Mouse (Mus musculus): ENCODE data around the gene Acap2. TPM values are rescaled to one million over a fixed set of nuclear protein-coding genes. Genes with fewer than 3 reads are reported as not detected.

Acap2 gene
- polyA plus RNA-seq, 1 experiment = 1.0 TPM

DNA sequence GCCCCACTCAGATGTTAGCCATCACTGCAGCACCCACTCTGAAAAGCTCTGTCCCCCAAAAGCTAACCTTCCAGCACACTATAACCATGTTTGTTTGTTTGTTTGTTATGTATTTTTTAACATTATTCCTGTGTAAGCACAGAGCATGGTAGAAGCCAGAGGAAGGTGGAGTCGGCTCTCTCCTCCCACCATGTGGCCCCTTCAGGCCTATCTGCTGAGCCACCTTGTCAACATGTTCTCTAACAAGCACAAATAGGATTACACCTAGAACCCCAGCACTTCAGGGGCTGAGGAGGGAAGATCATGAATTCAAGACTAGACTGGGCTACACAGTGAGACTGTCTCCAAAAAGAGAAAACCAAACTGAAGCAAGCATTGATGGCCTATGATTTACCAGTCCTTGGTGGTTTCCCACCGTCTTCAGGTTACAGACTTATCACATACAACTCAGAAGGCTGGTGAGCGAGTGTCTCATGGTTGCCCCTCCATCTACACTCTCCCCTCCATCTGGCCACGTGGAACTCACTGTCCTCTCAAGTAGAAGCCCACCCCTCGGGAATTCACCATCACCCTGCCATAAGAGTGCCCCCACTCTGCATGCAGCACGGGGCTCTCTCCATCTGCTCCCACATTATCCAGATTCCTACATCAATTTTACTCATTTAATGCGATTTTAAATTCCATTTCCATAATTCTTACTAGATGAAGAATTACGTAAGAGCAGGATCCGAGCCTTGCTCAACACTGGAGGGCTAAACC is 26.0 kb downstream of the Acap2 start:
- no peak overlapping the region for H3K4me3 ChIP-seq (replicated peaks)
- TF ChIP-seq FLI1 (IDR thresholded peaks at IDR 0.05; ENCODE audit: low read length) = no peak
- no peak for TF ChIP-seq GATA1 (IDR thresholded peaks at IDR 0.05; ENCODE audit: borderline replicate concordance, low read length)
- H3K4me1 ChIP-seq = peaks cover 39% of the 10 kb centered on the region
- H3K36me3 ChIP-seq (replicated peaks; ENCODE audit: low read length) = peaks cover 6% of the 10 kb centered on the region
- H3K27me3 ChIP-seq (replicated peaks) = no peaks in the 10 kb centered on the region
- H3K9me3 ChIP-seq = peaks cover 5% of the 10 kb centered on the region; the same call in 1 of the 2 replicates

DNA sequence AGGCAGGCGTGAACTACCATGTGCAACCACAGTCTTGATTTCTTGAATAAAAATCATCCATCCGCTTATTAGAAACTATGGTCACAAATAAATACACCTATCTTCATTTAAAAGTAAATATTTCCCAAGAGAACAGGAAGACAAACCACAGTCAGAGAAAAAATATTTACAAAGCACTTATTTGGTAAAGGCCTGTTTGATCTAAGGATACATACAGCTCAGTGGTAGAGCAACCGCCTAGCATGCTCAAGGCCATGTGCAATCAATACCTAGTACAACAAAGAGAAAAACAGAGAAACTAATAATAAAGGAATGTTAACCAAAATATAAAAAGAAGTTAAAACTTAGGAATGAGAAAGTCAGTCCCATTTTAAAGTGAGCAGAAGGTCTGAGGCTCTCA is 28.8 kb downstream of the Acap2 start:
- Histone ChIP-seq H3K4me3 (replicated peaks) (no peak overlapping the region), H3K36me3 (replicated peaks; ENCODE audit: low read length) (peaks cover 6% of the 10 kb centered on the region), H3K27me3 (replicated peaks) (no peaks in the 10 kb centered on the region), H3K4me1 (peaks cover 44% of the 10 kb centered on the region), H3K9me3 (peaks cover 6% of the 10 kb centered on the region; the same call in 1 of the 2 replicates)
- TF ChIP-seq FLI1 (IDR thresholded peaks at IDR 0.05; ENCODE audit: low read length) (no peak), GATA1 (IDR thresholded peaks at IDR 0.05; ENCODE audit: borderline replicate concordance, low read length) (no peak)

DNA sequence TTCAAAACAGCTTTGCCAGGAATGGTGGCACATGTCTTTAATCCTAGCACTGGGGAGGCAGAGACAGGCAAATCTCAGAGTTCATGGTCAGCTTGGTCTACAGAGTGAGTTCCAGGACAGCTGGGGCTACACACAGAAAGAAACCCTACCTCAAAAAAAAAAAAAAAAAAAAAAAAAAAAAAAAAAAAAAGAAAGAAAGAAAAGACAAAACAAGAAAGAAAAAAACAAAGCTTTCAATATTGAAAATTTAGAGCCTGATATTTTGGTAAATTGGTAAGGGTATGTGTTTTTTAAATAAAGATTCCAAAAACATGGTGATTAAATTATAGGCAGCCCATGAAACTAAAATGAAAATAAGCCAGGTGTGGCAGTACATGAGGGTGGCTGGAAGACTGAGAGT is 29.6 kb downstream of the Acap2 start:
- Histone ChIP-seq H3K4me3 (replicated peaks) (no peak overlapping the region), H3K9me3 (peaks cover 6% of the 10 kb centered on the region; the same call in 1 of the 2 replicates), H3K27me3 (replicated peaks) (no peaks in the 10 kb centered on the region), H3K4me1 (peaks cover 49% of the 10 kb centered on the region), H3K36me3 (replicated peaks; ENCODE audit: low read length) (peaks cover 6% of the 10 kb centered on the region)
- no peak for TF ChIP-seq GATA1 (IDR thresholded peaks at IDR 0.05; ENCODE audit: borderline replicate concordance, low read length)
- no peak for TF ChIP-seq FLI1 (IDR thresholded peaks at IDR 0.05; ENCODE audit: low read length)

DNA sequence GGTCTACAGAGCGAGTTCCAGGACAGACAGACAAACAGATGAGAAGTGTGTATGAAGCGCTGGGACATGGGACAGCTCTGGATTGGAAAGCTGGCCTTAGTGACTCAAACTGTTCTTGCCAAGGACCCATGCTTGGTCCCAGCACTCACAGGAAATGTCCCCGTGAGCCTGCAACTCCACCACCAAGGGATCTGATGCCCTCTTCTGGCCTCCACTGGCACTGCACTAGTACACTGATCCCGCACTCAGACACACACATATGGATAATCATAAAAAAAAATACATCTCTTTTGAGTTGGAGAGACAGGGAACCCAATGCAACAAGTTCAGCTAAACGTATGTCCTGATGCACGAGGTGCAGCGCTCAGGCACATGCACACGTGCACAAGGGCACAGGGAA is 30.7 kb downstream of the Acap2 start:
- peaks cover 6% of the 10 kb centered on the region for H3K36me3 ChIP-seq (replicated peaks; ENCODE audit: low read length)
- no peaks in the 10 kb centered on the region for H3K27me3 ChIP-seq (replicated peaks)
- TF ChIP-seq GATA1 (IDR thresholded peaks at IDR 0.05; ENCODE audit: borderline replicate concordance, low read length) (no peak), FLI1 (IDR thresholded peaks at IDR 0.05; ENCODE audit: low read length) (no peak)
- no peak overlapping the region for H3K4me3 ChIP-seq (replicated peaks)
- peaks cover 6% of the 10 kb centered on the region; the same call in 1 of the 2 replicates for H3K9me3 ChIP-seq
- peaks cover 55% of the 10 kb centered on the region for H3K4me1 ChIP-seq

DNA sequence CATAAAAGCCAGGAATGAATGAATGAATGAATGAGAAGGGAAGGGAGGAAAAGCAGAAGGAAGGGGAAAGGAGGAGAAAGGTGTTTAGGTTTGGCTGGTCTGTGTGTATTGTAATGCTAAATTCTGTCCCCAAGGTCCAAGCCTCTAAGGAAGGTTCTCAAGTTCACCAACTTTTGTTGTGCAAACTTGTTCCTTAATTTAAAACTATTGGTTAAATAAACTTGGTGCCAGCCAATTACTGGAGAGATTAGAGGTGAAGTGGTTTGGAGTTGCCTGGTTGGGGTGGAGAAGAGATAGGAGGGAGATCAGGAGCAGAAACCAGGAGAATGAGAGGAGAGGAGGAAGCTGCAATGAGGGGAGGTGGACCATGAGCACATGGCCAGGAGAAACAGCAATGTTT is 31.4 kb downstream of the Acap2 start:
- Histone ChIP-seq H3K4me3 (replicated peaks) (no peak overlapping the region), H3K36me3 (replicated peaks; ENCODE audit: low read length) (peaks cover 6% of the 10 kb centered on the region), H3K4me1 (peaks cover 51% of the 10 kb centered on the region), H3K27me3 (replicated peaks) (no peaks in the 10 kb centered on the region), H3K9me3 (peaks cover 6% of the 10 kb centered on the region; the same call in 1 of the 2 replicates)
- TF ChIP-seq GATA1 (IDR thresholded peaks at IDR 0.05; ENCODE audit: borderline replicate concordance, low read length) = no peak
- no peak for TF ChIP-seq FLI1 (IDR thresholded peaks at IDR 0.05; ENCODE audit: low read length)

DNA sequence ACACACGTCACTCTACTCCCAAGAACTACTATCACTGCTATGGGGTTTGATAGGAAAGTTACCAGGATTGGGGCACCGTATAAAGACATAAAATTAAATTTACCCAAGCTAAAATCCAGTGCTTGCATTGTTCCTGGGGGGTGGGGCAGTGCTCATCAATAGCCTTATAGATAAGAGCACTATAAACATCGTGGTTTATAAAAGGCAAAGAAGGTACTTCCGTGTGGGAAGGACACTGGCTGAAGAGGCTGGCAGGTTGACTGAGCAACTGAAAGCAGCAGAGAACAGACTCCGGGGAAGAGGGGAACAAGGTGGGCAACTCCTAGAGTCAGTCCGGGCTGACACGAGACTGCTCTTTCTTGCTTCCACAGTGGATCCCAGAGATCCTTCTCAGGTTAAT is 33.1 kb downstream of the Acap2 start:
- Histone ChIP-seq H3K27me3 (replicated peaks) (no peaks in the 10 kb centered on the region), H3K4me3 (replicated peaks) (no peak overlapping the region), H3K36me3 (replicated peaks; ENCODE audit: low read length) (peaks cover 12% of the 10 kb centered on the region), H3K4me1 (peaks cover 51% of the 10 kb centered on the region), H3K9me3 (peaks cover 8% of the 10 kb centered on the region)
- no peak for TF ChIP-seq GATA1 (IDR thresholded peaks at IDR 0.05; ENCODE audit: borderline replicate concordance, low read length)
- TF ChIP-seq FLI1 (IDR thresholded peaks at IDR 0.05; ENCODE audit: low read length) = no peak

DNA sequence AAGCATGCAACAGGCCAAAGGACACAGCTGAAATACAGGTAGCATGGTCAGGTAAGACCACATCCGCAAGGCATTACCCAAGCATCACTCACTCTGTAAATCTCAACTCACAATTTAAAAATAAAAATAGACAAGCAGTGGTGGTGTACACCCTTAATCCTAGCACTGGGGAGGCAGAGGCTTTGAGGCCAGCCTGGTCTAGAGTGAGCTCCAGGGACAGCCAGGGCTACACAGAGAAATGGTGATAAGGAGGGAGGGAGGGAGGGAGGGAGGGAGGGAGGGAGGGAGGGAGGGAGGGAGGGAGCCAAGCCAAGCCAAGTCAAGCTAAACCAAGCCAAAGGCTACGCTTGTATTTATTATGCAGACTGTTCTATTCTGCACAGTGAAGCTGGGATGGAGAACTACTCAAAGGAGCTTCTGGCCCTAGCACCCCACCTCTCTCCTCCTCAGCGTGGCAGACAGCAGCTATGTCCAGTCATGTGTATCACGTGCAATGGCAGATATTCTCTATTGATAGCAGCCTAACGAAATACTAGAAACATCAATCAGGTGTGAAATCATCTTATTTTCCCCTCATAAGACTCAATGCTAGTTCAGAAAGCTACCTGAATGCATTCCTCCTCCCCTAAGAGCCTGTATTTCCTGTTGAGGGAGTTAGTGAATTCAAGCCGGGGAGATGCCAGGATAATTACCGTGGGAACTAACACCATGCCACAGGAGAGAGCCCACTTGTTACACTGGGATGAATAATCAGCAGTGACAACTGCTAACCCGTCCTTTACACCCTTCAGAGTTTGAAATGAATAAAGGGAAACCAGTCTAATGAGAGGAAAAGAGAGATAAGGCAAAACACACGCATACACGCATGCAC is 33.8 kb downstream of the Acap2 start:
- H3K27me3 ChIP-seq (replicated peaks) = no peaks in the 10 kb centered on the region
- H3K9me3 ChIP-seq = peaks cover 11% of the 10 kb centered on the region
- H3K4me3 ChIP-seq (replicated peaks) = no peak overlapping the region
- H3K36me3 ChIP-seq (replicated peaks; ENCODE audit: low read length) = peaks cover 10% of the 10 kb centered on the region
- TF ChIP-seq GATA1 (IDR thresholded peaks at IDR 0.05; ENCODE audit: borderline replicate concordance, low read length) (no peak), FLI1 (IDR thresholded peaks at IDR 0.05; ENCODE audit: low read length) (no peak)
- peaks cover 46% of the 10 kb centered on the region for H3K4me1 ChIP-seq

DNA sequence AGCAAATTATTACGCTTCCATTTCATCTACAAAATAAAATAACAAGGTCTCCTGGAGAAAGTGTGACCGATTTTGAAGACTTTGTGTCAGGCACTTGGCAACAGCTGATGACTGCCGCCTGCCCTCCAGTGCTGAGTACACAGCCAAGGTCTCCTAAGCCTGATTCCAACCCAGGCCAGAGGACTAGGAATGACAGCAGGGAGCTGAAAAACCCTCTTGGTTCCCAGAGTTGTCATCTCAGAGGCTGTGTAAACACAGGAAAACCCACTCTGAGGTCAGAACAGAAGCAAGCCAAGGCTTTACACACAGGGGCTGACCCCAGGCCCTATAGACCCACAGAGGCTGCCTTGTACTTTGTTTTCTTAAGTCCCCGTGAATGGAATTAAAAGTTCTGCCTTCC is 35.1 kb downstream of the Acap2 start:
- Histone ChIP-seq H3K27me3 (replicated peaks) (no peaks in the 10 kb centered on the region), H3K4me3 (replicated peaks) (no peak overlapping the region), H3K4me1 (peaks cover 46% of the 10 kb centered on the region), H3K36me3 (replicated peaks; ENCODE audit: low read length) (peaks cover 18% of the 10 kb centered on the region), H3K9me3 (peaks cover 11% of the 10 kb centered on the region)
- no peak for TF ChIP-seq FLI1 (IDR thresholded peaks at IDR 0.05; ENCODE audit: low read length)
- no peak for TF ChIP-seq GATA1 (IDR thresholded peaks at IDR 0.05; ENCODE audit: borderline replicate concordance, low read length)

DNA sequence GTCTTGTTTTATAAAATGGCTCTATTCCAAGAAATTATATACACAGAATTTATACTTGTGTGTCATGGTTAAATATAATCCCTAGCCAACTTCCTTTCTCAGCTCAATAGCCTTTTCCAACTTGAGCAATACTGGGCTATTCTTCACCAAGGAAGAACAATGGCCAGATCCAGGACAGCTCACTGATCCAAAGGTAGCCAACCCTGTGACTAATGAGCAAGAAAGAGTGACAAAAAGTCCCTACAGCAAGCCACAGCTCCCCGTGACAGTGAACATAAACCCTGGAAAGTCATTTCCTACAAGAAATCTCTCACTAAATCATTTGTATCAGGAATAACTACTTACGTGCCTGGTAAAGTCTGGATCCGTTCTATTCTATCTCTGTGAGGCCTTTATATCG is 35.6 kb downstream of the Acap2 start:
- H3K4me3 ChIP-seq (replicated peaks) = no peak overlapping the region
- peaks cover 19% of the 10 kb centered on the region for H3K36me3 ChIP-seq (replicated peaks; ENCODE audit: low read length)
- peaks cover 9% of the 10 kb centered on the region for H3K9me3 ChIP-seq
- H3K4me1 ChIP-seq = peaks cover 45% of the 10 kb centered on the region
- TF ChIP-seq GATA1 (IDR thresholded peaks at IDR 0.05; ENCODE audit: borderline replicate concordance, low read length) (no peak), FLI1 (IDR thresholded peaks at IDR 0.05; ENCODE audit: low read length) (no peak)
- no peaks in the 10 kb centered on the region for H3K27me3 ChIP-seq (replicated peaks)

DNA sequence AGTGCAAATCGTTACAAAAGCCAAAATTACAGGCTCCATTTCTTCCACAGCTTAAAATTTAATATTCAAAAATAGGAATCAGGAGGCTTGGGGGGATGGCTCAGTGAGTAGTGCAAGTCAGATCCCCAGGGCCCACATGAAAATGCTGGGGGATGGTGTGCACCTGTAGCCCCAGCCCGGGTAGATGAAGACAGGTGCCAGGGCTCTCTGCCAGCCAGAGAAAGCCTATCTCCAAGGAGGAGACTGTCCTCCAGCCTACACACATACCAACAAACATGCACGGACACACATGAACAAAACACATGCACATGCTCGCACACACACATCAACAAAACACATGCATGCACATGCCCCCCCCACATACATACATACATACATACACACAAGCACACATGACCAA is 36.9 kb downstream of the Acap2 start:
- peaks cover 32% of the 10 kb centered on the region for H3K4me1 ChIP-seq
- H3K36me3 ChIP-seq (replicated peaks; ENCODE audit: low read length) = peaks cover 29% of the 10 kb centered on the region
- no peak for TF ChIP-seq GATA1 (IDR thresholded peaks at IDR 0.05; ENCODE audit: borderline replicate concordance, low read length)
- TF ChIP-seq FLI1 (IDR thresholded peaks at IDR 0.05; ENCODE audit: low read length) = no peak
- no peak overlapping the region for H3K4me3 ChIP-seq (replicated peaks)
- H3K27me3 ChIP-seq (replicated peaks) = no peaks in the 10 kb centered on the region
- H3K9me3 ChIP-seq = peaks cover 7% of the 10 kb centered on the region

Measured in megakaryocyte, embryonic 14.5 days (primary cell).